8 mouse cellular contexts compared by ENCODE assay signal in genomic region chr11:50224671-50225530, GRCm38 (mm10). TPM values are rescaled to one million over a fixed set of nuclear protein-coding genes. Genes with fewer than 3 reads are reported as not detected.
DNase-seq lines count a peak whose midpoint lies in the region; ATAC-seq lines count a peak whose summit lies in the region.

No protein-coding gene starts in this region.

- peak; percentile 93 to 94 for DNase-seq in adrenal gland, adult 18-20 months (ENCODE audit: low spot score in 2 of 2)
- peak; percentile 87 for DNase-seq in gastrocnemius, postnatal 10 days
- DNase-seq in induced T-regulatory cell, adult 2 months (ENCODE audit: low read depth): peak; percentile 74
- DNase-seq in left cerebral cortex, postnatal 36 days (ENCODE audit: low spot score in 2 of 2): peak; percentile 87 to 89
- peak; percentile 71 for DNase-seq in mesoderm, embryonic 11.5 days (ENCODE audit: low read depth, low spot score)
- DNase-seq in right cerebral cortex, postnatal 4 days: peak; percentile 85
- DNase-seq in natural killer cell, adult 2 months (ENCODE audit: low spot score in 2 of 2): no peak

- ATAC-seq in common myeloid progenitor, adult 5-6 weeks (replicated peaks; ENCODE audit: low read depth, poor library complexity, severe bottlenecking): peak; percentile 86

- intact Hi-C loops in left cerebral cortex, postnatal 36 days (cut with DNase I): loop anchor here (2.0 to 5.0 kb wide), 2 partner anchors 14 to 37 kb away; partner anchors contain the start of genes Mgat4b and Sqstm1

RNA-seq across cellular contexts. Expression of gene Ltc4s, which starts 13.5 kb away (rescaled TPM):
- total RNA-seq in adrenal gland, adult 18-20 months (2021): 10 to 100 TPM; 15.2 to 46.9 TPM
- total RNA-seq in common myeloid progenitor, adult 5-6 weeks (2017): 3.6 and 5.0 TPM in 2 replicates
- total RNA-seq in gastrocnemius, postnatal 10 days (2021): 1 to 10 TPM; 2.3 to 3.9 TPM
- total RNA-seq in left cerebral cortex, postnatal 36 days (2021): 10 to 100 TPM in 1 of 2 experiments, 1 to 10 TPM in 1; 7.7 to 10.9 TPM

RNA-seq across cellular contexts. Expression of gene Mgat4b, which starts 14.2 kb away (rescaled TPM):
- total RNA-seq in adrenal gland, adult 18-20 months (2021): 100 to 1,000 TPM in 1 of 2 experiments, 10 to 100 TPM in 1; 89.3 to 110 TPM
- total RNA-seq in common myeloid progenitor, adult 5-6 weeks (2017): 14.1 and 16.4 TPM in 2 replicates
- 10 to 100 TPM; 31.2 to 35.0 TPM for total RNA-seq in gastrocnemius, postnatal 10 days (2021)
- 10 to 100 TPM; 64.9 to 80.2 TPM for total RNA-seq in left cerebral cortex, postnatal 36 days (2021)

RNA-seq across cellular contexts. Expression of gene Sqstm1, which starts 14.3 kb away (rescaled TPM):
- 100 to 1,000 TPM; 715 to 956 TPM for total RNA-seq in adrenal gland, adult 18-20 months (2021)
- 246 and 349 TPM in 2 replicates for total RNA-seq in common myeloid progenitor, adult 5-6 weeks (2017)
- 100 to 1,000 TPM; 196 to 231 TPM for total RNA-seq in gastrocnemius, postnatal 10 days (2021)
- 100 to 1,000 TPM; 460 to 526 TPM for total RNA-seq in left cerebral cortex, postnatal 36 days (2021)

RNA-seq across cellular contexts. Expression of gene Mrnip, which starts 50.7 kb away (rescaled TPM):
- total RNA-seq in adrenal gland, adult 18-20 months (2021): 1 to 10 TPM; 4.4 to 5.3 TPM
- total RNA-seq in common myeloid progenitor, adult 5-6 weeks (2017): 9.1 and 11.9 TPM in 2 replicates
- 1 to 10 TPM; 6.3 to 7.5 TPM for total RNA-seq in gastrocnemius, postnatal 10 days (2021)
- total RNA-seq in left cerebral cortex, postnatal 36 days (2021): 10 to 100 TPM; 15.4 to 15.7 TPM

Comparison
In these comparisons a context has a peak if more than half of its experiments do, and no peak if none do; other contexts are left out.
1. DNase-seq: peak in adrenal gland, adult 18-20 months (2 of 2), gastrocnemius, postnatal 10 days (single experiment), induced T-regulatory cell, adult 2 months (single experiment), left cerebral cortex, postnatal 36 days (2 of 2), mesoderm, embryonic 11.5 days (single experiment) and right cerebral cortex, postnatal 4 days (single experiment); none in natural killer cell, adult 2 months (0 of 2).